Mouse (Mus musculus) heart, postnatal 0 days (tissue): ENCODE measurements at regions not wholly inside any gene's neighbourhood (a gene's known extent, or its start where the extent isn't known, plus 50 kb on each side); places are given as distances from the start of the nearest gene placed in this dataset.

Source experiments
- CTCF ChIP-seq: IDR thresholded peaks from 2 replicates; pipeline ENCODE4 v1.5.1; 2016; ENCODE audit warnings: antibody characterized with exemption, control low read depth, low read depth
- EP300 ChIP-seq: IDR thresholded peaks from 2 replicates; pipeline ENCODE4 v1.6.1; 2016; ENCODE audit warnings: antibody characterized with exemption, low read depth

DNA sequence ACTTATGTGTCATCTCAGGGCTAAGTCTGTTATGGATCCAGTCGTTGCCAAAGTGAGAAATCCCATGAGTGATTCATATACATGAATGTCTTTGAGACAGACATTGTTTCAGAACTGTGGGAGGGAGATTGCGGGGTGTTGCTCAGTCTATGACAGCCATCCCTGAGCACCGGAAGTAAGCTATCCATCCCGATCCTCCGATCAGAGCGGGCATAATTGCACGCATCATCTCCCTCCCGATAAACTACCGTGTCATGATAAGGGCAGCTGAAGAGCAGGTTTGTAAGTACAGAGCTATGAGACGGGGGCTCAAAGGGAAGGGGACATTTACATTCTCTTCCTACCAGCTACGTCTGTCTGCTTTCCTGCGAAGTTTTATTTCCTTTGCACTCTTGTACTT, 715.0 kb upstream of the Adgrl2 start:
- no peak for TF ChIP-seq EP300
- no peak for TF ChIP-seq CTCF
